Mouse (Mus musculus): Measurements from ENCODE around the gene Cyp4a32. TPM values are rescaled to one million over a fixed set of nuclear protein-coding genes. Genes with fewer than 3 reads are reported as not detected.
"Not testable (repeated sequence)": the region's sequence is repeated elsewhere in the genome, so short reads cannot be mapped to it uniquely, and the experiment has no call there.

Gene Cyp4a32
- polyA plus RNA-seq, 1 experiment from 2014 or later: not detected

DNA sequence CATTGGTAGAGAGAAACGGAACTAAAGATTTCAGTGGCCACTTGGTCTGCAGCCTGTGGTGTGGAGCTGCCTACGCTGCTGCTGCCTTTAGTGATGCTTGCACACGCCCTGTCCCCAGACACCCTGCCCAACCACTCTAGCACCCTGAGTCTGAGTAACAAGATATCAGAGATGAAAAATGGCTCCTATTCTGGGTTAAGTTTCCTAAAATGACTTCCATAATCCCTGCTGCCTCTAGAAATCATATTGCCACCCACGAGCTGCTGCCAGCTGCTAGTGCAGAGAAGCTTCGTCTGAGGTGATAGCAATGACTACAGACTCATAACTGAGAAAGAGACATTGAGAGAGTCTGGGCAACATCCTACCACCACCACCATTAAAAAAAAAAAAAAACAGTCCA, 50.1 kb downstream of the Cyp4a32 start:
- no peak for ATAC-seq
- H3K4me1 ChIP-seq (ENCODE audit: control insufficient read depth, insufficient read depth, low read length): no peaks in the 10 kb centered on the region
- no peak overlapping the region for H3K4me2 ChIP-seq (ENCODE audit: low read depth, low read length)
- no peak overlapping the region for H3K27ac ChIP-seq (ENCODE audit: low read length)
- WGBS: 85% methylated on average over 5 of the region's 5 CpGs
- no peak overlapping the region for H3K4me3 ChIP-seq (ENCODE audit: low read length)
- H3K9ac ChIP-seq (ENCODE audit: low read depth, low read length): no peak overlapping the region
- no peaks in the 10 kb centered on the region for H3K36me3 ChIP-seq (ENCODE audit: control insufficient read depth, insufficient read depth, low read length)
- no peaks in the 10 kb centered on the region for H3K27me3 ChIP-seq (replicated peaks; ENCODE audit: control insufficient read depth, insufficient read depth, low read length)
- H3K9me3 ChIP-seq (ENCODE audit: control insufficient read depth, low read length): no peaks in the 10 kb centered on the region

DNA sequence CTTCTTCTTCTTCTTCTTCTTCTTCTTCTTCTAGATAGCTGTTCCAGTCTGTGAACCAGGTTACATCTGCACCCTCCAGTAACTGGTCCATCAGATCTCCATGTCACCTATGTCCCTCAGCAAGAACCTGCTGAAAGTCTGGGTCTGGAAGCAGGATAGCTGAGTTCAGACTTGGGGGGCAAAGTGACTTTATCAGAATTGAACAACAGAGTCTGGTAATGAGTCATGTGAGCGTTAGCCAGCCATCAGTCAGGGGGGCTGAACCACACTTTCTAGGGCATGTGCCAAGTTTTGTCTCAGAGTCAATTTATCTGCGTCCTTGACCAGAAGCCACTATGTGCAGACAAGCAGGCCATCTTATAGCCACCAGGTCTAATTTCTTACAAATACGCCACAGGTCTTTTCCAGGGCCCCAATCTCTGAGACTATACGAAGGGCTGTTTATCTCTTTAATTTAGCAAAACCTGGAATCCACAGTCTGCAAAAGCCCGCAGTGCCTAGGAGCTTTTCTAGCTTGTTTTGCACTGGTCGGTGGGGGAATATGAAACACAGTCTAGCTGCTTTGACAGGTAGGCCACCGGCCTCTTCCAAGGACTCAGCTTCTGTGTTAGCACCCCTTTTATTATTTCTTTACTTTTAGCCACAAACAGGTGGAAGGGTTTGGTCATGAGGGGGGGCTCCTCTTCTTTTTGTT, 55.2 kb downstream of the Cyp4a32 start:
- not testable (repeated sequence) for H3K27ac ChIP-seq (ENCODE audit: low read length); H3K4me2 ChIP-seq (ENCODE audit: low read depth, low read length); H3K4me1 ChIP-seq (ENCODE audit: control insufficient read depth, insufficient read depth, low read length); H3K27me3 ChIP-seq (replicated peaks; ENCODE audit: control insufficient read depth, insufficient read depth, low read length); H3K9ac ChIP-seq (ENCODE audit: low read depth, low read length); H3K9me3 ChIP-seq (ENCODE audit: control insufficient read depth, low read length); H3K36me3 ChIP-seq (ENCODE audit: control insufficient read depth, insufficient read depth, low read length); H3K4me3 ChIP-seq (ENCODE audit: low read length); ATAC-seq
- WGBS: 67% methylated on average over 7 of the region's 7 CpGs

DNA sequence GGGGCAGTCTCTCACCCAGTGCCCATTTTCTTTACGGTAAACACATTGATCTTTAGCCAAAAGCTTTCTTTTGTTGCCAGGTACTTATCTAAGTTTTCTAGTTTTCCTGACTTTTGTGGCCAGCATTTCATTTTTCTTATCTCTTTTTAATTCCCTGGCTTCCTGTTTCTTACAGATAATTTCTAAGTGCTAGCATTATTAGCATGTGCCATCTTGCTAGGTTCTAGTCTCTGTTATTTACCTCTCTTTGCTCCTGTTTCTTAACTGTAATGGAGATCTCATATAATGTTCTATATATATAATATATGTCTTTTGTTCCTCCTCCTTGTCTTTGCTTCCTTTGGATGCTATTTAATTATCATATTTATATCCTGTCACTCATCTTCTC, 55.8 kb downstream of the Cyp4a32 start:
- not testable (repeated sequence) for H3K4me2 ChIP-seq (ENCODE audit: low read depth, low read length); H3K4me1 ChIP-seq (ENCODE audit: control insufficient read depth, insufficient read depth, low read length); H3K27me3 ChIP-seq (replicated peaks; ENCODE audit: control insufficient read depth, insufficient read depth, low read length); H3K4me3 ChIP-seq (ENCODE audit: low read length); H3K27ac ChIP-seq (ENCODE audit: low read length); ATAC-seq; H3K9me3 ChIP-seq (ENCODE audit: control insufficient read depth, low read length); H3K36me3 ChIP-seq (ENCODE audit: control insufficient read depth, insufficient read depth, low read length); H3K9ac ChIP-seq (ENCODE audit: low read depth, low read length)
- WGBS: 76% methylated on average over 1 of the region's 1 CpGs

DNA sequence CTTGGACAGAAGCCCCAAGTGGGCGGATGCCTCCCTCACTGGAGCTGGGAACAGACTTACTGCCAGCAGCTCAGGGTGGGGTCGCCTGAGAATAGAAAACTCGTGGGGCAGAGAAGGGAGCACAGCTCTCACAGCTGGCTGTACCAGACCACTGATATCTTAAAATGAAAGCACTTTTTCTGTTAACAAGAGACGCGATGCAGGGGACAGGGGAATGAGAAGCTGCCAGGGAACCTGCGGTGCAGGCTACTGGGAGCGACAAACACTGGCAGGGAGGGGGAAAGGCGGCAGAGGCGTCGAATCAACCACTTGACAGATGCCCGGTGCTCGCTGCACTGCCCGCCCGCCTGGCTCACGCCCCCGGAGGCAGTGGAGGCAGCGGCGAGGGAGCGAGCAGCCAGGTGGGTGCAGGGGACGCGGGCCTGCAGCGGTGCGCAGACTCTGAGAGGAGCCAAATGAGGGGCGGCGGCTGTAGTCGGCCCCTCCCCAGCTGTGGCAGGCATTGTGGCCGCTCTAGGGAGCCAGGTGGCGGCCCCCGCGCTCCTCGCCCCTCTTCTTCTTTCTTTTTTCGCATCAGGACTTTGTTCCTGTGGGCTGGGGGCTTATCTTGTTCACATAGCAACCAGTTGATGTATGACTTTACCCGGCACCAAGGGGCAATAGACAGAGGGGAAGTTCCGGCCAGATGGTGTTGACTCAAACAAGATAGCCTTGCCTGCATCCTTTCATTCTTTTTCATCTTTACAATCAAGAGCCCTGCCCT, 56.5 kb downstream of the Cyp4a32 start:
- H3K36me3 ChIP-seq (ENCODE audit: control insufficient read depth, insufficient read depth, low read length): no peaks in the 10 kb centered on the region
- ATAC-seq: peak; percentile 88
- H3K27ac ChIP-seq (ENCODE audit: low read length): no peak overlapping the region; the same call in 1 of the 2 replicates
- no peaks in the 10 kb centered on the region for H3K9me3 ChIP-seq (ENCODE audit: control insufficient read depth, low read length)
- H3K9ac ChIP-seq (ENCODE audit: low read depth, low read length): peak overlapping the region; percentile 68
- H3K27me3 ChIP-seq (replicated peaks; ENCODE audit: control insufficient read depth, insufficient read depth, low read length): no peaks in the 10 kb centered on the region
- peak overlapping the region; percentile 52 for H3K4me3 ChIP-seq (ENCODE audit: low read length)
- H3K4me2 ChIP-seq (ENCODE audit: low read depth, low read length): peak overlapping the region; percentile 93
- H3K4me1 ChIP-seq (ENCODE audit: control insufficient read depth, insufficient read depth, low read length): no peaks in the 10 kb centered on the region
- WGBS: 1% methylated on average over 34 of the region's 34 CpGs

DNA sequence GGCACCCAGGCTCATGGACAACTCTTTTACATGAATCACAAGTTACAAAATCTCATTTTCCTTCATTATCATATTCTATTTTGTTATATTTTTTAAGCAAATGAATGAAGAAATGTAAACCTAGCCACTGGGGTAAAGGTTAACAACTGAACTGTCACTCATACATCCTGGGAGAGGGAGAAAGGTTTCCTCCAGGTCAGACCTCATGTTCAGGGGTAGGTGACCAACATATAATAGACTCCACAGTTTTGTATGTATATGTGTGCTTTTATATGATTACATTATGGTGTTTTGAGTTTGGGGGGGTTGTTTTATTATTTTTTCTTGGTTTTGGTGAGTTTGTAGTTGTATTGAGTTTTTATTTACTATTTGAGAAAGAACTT, 57.1 kb downstream of the Cyp4a32 start:
- ATAC-seq: peak; percentile 23; the same call in 1 of the 2 replicates
- Histone ChIP-seq H3K9ac (ENCODE audit: low read depth, low read length) (no peak overlapping the region), H3K4me1 (ENCODE audit: control insufficient read depth, insufficient read depth, low read length) (no peaks in the 10 kb centered on the region), H3K27ac (ENCODE audit: low read length) (no peak overlapping the region), H3K4me2 (ENCODE audit: low read depth, low read length) (no peak overlapping the region), H3K36me3 (ENCODE audit: control insufficient read depth, insufficient read depth, low read length) (no peaks in the 10 kb centered on the region), H3K4me3 (ENCODE audit: low read length) (no peak overlapping the region), H3K27me3 (replicated peaks; ENCODE audit: control insufficient read depth, insufficient read depth, low read length) (no peaks in the 10 kb centered on the region), H3K9me3 (ENCODE audit: control insufficient read depth, low read length) (no peaks in the 10 kb centered on the region)

DNA sequence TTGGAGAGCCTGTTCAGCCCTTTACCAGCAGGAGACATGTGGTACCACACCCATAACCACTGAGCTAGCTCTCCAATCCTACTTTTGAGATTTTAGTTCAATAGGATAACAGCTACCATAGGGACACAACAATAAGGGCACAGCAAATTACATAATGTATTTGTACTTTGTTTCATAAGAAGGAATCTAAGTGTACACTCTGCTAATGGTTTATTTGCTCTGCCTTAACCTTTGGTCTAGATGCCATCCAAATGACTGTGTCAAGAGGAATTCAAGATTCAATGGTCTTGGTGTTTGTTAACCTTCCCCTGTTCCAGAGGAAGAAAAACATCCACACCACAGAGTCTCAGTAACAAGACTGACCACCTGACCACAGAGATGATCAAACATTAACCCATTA, 58.4 kb downstream of the Cyp4a32 start:
- Histone ChIP-seq H3K9me3 (ENCODE audit: control insufficient read depth, low read length) (no peaks in the 10 kb centered on the region), H3K36me3 (ENCODE audit: control insufficient read depth, insufficient read depth, low read length) (no peaks in the 10 kb centered on the region), H3K27me3 (replicated peaks; ENCODE audit: control insufficient read depth, insufficient read depth, low read length) (no peaks in the 10 kb centered on the region), H3K4me3 (ENCODE audit: low read length) (no peak overlapping the region), H3K9ac (ENCODE audit: low read depth, low read length) (no peak overlapping the region), H3K27ac (ENCODE audit: low read length) (no peak overlapping the region), H3K4me1 (ENCODE audit: control insufficient read depth, insufficient read depth, low read length) (no peaks in the 10 kb centered on the region), H3K4me2 (ENCODE audit: low read depth, low read length) (no peak overlapping the region)
- peak; percentile 77 for ATAC-seq

Other genes with a start within 250 kb of the Cyp4a32 start
- not detected in 2 replicates for gene Cyp4a12b, start 189.3 kb upstream of the Cyp4a32 start, polyA plus RNA-seq (2015; fragmentation: Nextera tagmentation; extraction: Ambion mirVana)
- not detected in 2 replicates for gene Cyp4a30b, start 148.4 kb upstream of the Cyp4a32 start, polyA plus RNA-seq (2015; fragmentation: Nextera tagmentation; extraction: Ambion mirVana)
- gene Cyp4a14, start 104.8 kb upstream of the Cyp4a32 start, polyA plus RNA-seq (2015; fragmentation: Nextera tagmentation; extraction: Ambion mirVana): not detected in 2 replicates
- gene Cyp4a10, start 82.7 kb upstream of the Cyp4a32 start, polyA plus RNA-seq (2015; fragmentation: Nextera tagmentation; extraction: Ambion mirVana): 0.31 and 0.35 TPM in 2 replicates
- gene Cyp4a31, start 37.3 kb upstream of the Cyp4a32 start, polyA plus RNA-seq (2015; fragmentation: Nextera tagmentation; extraction: Ambion mirVana): 0.05 TPM in 1 of 2 replicates, not detected in the other
- gene Cyp4b1, start 46.8 kb downstream of the Cyp4a32 start, polyA plus RNA-seq (2015; fragmentation: Nextera tagmentation; extraction: Ambion mirVana): 2.1 and 2.4 TPM in 2 replicates
- gene Efcab14, start 136.8 kb downstream of the Cyp4a32 start, polyA plus RNA-seq (2015; fragmentation: Nextera tagmentation; extraction: Ambion mirVana): 32.9 and 33.3 TPM in 2 replicates
- gene Tex38, start 180.0 kb downstream of the Cyp4a32 start, polyA plus RNA-seq (2015; fragmentation: Nextera tagmentation; extraction: Ambion mirVana): 0.23 and 0.34 TPM in 2 replicates
- 47.5 and 52.8 TPM in 2 replicates for gene Atpaf1, start 183.8 kb downstream of the Cyp4a32 start, polyA plus RNA-seq (2015; fragmentation: Nextera tagmentation; extraction: Ambion mirVana)
- 15.7 and 18.2 TPM in 2 replicates for gene Mob3c, start 227.1 kb downstream of the Cyp4a32 start, polyA plus RNA-seq (2015; fragmentation: Nextera tagmentation; extraction: Ambion mirVana)
- 29.4 and 30.1 TPM in 2 replicates for gene Mknk1, start 238.2 kb downstream of the Cyp4a32 start, polyA plus RNA-seq (2015; fragmentation: Nextera tagmentation; extraction: Ambion mirVana)

All from intestine, embryonic 16.5 days (tissue).